Comparison of ENCODE assay signal across 9 mouse cellular contexts in the genomic region with DNA sequence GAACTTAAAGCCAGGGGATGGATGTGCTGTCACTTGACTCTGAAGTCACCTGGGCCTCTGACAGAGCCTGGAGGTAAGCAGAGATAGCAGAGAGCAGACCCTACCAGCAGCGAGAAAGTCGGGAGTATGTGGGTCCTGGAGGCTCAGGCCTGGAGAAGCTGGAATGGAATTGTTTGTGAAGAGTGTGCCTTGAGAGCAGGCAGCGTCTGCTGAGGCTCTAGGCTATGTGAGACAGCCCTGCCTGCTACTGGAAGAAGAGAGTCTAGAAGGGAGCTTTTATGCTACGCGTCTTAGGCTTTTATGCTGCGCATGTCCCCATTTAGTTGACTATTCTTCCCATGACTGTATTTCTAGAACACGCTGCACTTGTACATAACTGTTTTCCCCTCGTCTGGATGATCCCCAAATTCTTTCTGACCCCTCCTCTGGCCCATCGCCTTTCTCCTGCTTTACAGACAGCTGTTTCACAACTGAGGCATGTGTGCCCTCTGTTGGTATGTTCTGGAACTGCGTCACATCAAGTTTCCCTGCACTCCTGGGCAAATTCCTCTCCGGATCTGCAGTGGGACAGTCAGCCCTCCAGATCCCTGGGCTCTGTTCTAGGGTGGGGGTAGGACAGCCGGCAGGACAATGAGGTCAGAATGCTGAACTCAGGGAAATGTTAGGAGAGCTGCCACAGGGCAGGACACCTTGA. TPM values are rescaled to one million over a fixed set of nuclear protein-coding genes. Genes with fewer than 3 reads are reported as not detected.
A peak's percentile ranks its signal among the peaks of the same experiment; 100 is the strongest.
DNase-seq lines count a peak whose midpoint lies in the region; ATAC-seq and TF ChIP-seq lines count a peak whose summit lies in the region.
"Had no signal": no experiment of that assay in that cellular context is flagged by ENCODE, and none has a peak within 500 bp of the region (broad histone marks: within the 10 kb centered on the region; RNA-seq: fewer than 3 reads in every experiment).

No protein-coding gene starts in this region.

- H3K36me3 ChIP-seq in spleen, adult 2 months (ENCODE audit: control insufficient read depth, insufficient read depth, low read length), result no peaks in the 10 kb centered on the region
- no peaks in the 10 kb centered on the region for H3K36me3 ChIP-seq in limb, embryonic 11.5 days (ENCODE audit: control insufficient read depth, insufficient read depth, low read length)
- H3K36me3 ChIP-seq: G1E had no signal

- H3K9me3 ChIP-seq in limb, embryonic 11.5 days (ENCODE audit: control insufficient read depth, low read length), result no peaks in the 10 kb centered on the region; the same call in 1 of the 2 replicates

- no peak overlapping the region for H3K9ac ChIP-seq in limb, embryonic 11.5 days (ENCODE audit: low read length)

- TF ChIP-seq CTCF in spleen, adult 2 months (IDR thresholded peaks at IDR 0.05; ENCODE audit: extremely low read depth, insufficient read depth, insufficient read length, insufficient replicate concordance), result peak; percentile 36; the same call in 1 of the 2 replicates

- no peak overlapping the region for H3K4me2 ChIP-seq in limb, embryonic 11.5 days (ENCODE audit: low read depth, severe bottlenecking)

- no peak overlapping the region for H3K27ac ChIP-seq in spleen, adult 2 months (ENCODE audit: insufficient read depth, low read length)
- no peak overlapping the region for H3K27ac ChIP-seq in limb, embryonic 11.5 days (replicated peaks; ENCODE audit: low read depth, low read length)

- TF ChIP-seq POLR2A in spleen, adult 2 months (IDR thresholded peaks at IDR 0.05; ENCODE audit: low read depth, low read length), result no peak

- H3K4me3 ChIP-seq in spleen, adult 2 months (ENCODE audit: extremely low read depth, insufficient read depth, insufficient read length), result no peak overlapping the region
- no peak overlapping the region for H3K4me3 ChIP-seq in limb, embryonic 11.5 days (ENCODE audit: low read depth, low read length)

- no peaks in the 10 kb centered on the region for H3K4me1 ChIP-seq in spleen, adult 2 months (ENCODE audit: control insufficient read depth, insufficient read depth, insufficient read length)
- H3K4me1 ChIP-seq in limb, embryonic 11.5 days (ENCODE audit: control insufficient read depth, insufficient read depth, low read length), result 0 out of 2 replicates have a peak, but pooled peaks cover 4% of the 10 kb centered on the region

- no peaks in the 10 kb centered on the region for H3K27me3 ChIP-seq in spleen, adult 2 months (ENCODE audit: control insufficient read depth, insufficient read depth, low read length)
- no peaks in the 10 kb centered on the region for H3K27me3 ChIP-seq in limb, embryonic 11.5 days (ENCODE audit: control insufficient read depth, insufficient read depth, low read length)

- DNase-seq in spleen, adult 2 months (ENCODE audit: low read depth in 1 of 2, low spot score in 2 of 2), result peak in 1 of 2 experiments; percentile 16
- DNase-seq in spleen, postnatal 36 days (ENCODE audit: low spot score in 2 of 2), result no peak
- peak; percentile 83 for DNase-seq in embryo, embryonic 9.5 days (ENCODE audit: extremely low spot score)
- peak; percentile 35 to 75 for DNase-seq in kidney, adult 8-10 months
- DNase-seq in limb, embryonic 11.5 days (ENCODE audit: low spot score), result peak; percentile 91
- peak; percentile 21 for DNase-seq in naive thymus-derived CD4-positive, alpha-beta T cell, adult 2 months (ENCODE audit: low read depth)
- peak; percentile 33 for DNase-seq in thymus, postnatal 0 days (ENCODE audit: low spot score)

- 50% methylated on average over 12 of the region's 12 CpGs for WGBS in spleen, adult 2 months
- WGBS in limb, embryonic 11.5 days, result 29% methylated on average over 12 of the region's 12 CpGs

- peak; percentile 70 for ATAC-seq in granulocyte monocyte progenitor cell, adult 5-6 weeks (replicated peaks; ENCODE audit: poor library complexity, severe bottlenecking)
- 0 out of 2 replicates have a peak, but pooled peaks have one; percentile 48 for ATAC-seq in limb, embryonic 11.5 days (ENCODE audit: insufficient number of reproducible peaks, low FRiP score, low TSS enrichment, low read depth)

RNA-seq across cellular contexts. Expression of a gene that starts 24.2 kb away (rescaled TPM):
- polyA plus RNA-seq in spleen, adult 2 months (2012; rRNA removed), result not detected in 2 replicates
- not detected in 2 replicates for total RNA-seq in granulocyte monocyte progenitor cell, adult 5-6 weeks (2014; fragmentation: Nextera tagmentation)
- total RNA-seq in granulocyte monocyte progenitor cell, adult 5-6 weeks (2017), result not detected in 2 replicates
- 0.23 and 0.36 TPM in 2 replicates for polyA plus RNA-seq in limb, embryonic 11.5 days (2014; fragmentation: Nextera tagmentation; extraction: Ambion mirVana)
- polyA plus RNA-seq in thymus, postnatal 0 days (2015; fragmentation: Nextera tagmentation; extraction: Ambion mirVana), result not detected in 2 replicates
- polyA plus RNA-seq: G1E had no signal

Comparison
In these comparisons a context has a peak if more than half of its experiments do, and no peak if none do; other contexts are left out.
1. DNase-seq: peak in embryo, embryonic 9.5 days (single experiment), kidney, adult 8-10 months (2 of 2), limb, embryonic 11.5 days (single experiment), naive thymus-derived CD4-positive, alpha-beta T cell, adult 2 months (single experiment) and thymus, postnatal 0 days (single experiment); none in spleen, postnatal 36 days (0 of 2).